Mouse (Mus musculus) heart, embryonic 16.5 days (tissue): ENCODE results near the gene Igfals. TPM values are rescaled to one million over a fixed set of nuclear protein-coding genes. Genes with fewer than 3 reads are reported as not detected.

ENCODE experiments used
- ATAC-seq: fragments of 200-750 bp; cut with Nextera tagmentation; replicated peaks from 2 replicates; pipeline ENCODE4 v1.8.0; 2017; ENCODE audit warnings: moderate number of reproducible peaks; ENCODE audit not compliant: insufficient read depth, low FRiP score; ENCODE audit errors: extremely low read depth
- H3K27ac ChIP-seq: fragments of 300-500 bp; sonication (generic); 2 replicates; pipeline ENCODE4 v1.5.1; 2014; ENCODE audit warnings: mild to moderate bottlenecking, low read length, control low read depth, moderate library complexity
- H3K27me3 ChIP-seq: fragments of 300-500 bp; sonication (generic); 2 replicates; pipeline ENCODE4 v1.6.1; 2014; ENCODE audit warnings: low read length, mixed read lengths; ENCODE audit not compliant: control insufficient read depth, insufficient read depth
- H3K36me3 ChIP-seq: fragments of 300-500 bp; sonication (generic); 2 replicates; pipeline ENCODE4 v1.6.1; 2014; ENCODE audit not compliant: control insufficient read depth, insufficient read depth
- H3K4me1 ChIP-seq: fragments of 300-500 bp; sonication (generic); 2 replicates; pipeline ENCODE4 v1.6.1; 2014; ENCODE audit warnings: low read length, mixed read lengths; ENCODE audit not compliant: control insufficient read depth, insufficient read depth
- H3K4me2 ChIP-seq: fragments of 300-500 bp; sonication (generic); 2 replicates; pipeline ENCODE4 v1.6.1; 2014; ENCODE audit warnings: low read depth, mild to moderate bottlenecking, control low read depth, low read length
- H3K4me3 ChIP-seq: fragments of 300-500 bp; sonication (generic); 2 replicates; pipeline ENCODE4 v1.5.1; 2014; ENCODE audit warnings: mild to moderate bottlenecking, control low read depth, low read length
- H3K9ac ChIP-seq: fragments of 300-500 bp; sonication (generic); 2 replicates; pipeline ENCODE4 v1.6.1; 2014; ENCODE audit warnings: low read length, control low read depth
- H3K9me3 ChIP-seq: fragments of 300-500 bp; sonication (generic); replicated peaks from 2 replicates; pipeline ENCODE4 v1.6.1; 2016; ENCODE audit warnings: low read length; ENCODE audit not compliant: control insufficient read depth
- WGBS: fragments of 180-500 bp; shearing (Covaris S2); extraction: QIAGEN DNeasy Blood & Tissue Kit; methylation state at CpG from one replicate; pipeline ENCODE4 v1.1.7; 2014; 5-methylcytosine and 5-hydroxymethylcytosine counted together
- polyA plus RNA-seq: library from polyadenylated mRNA; unstranded; fragments of >200 nt; fragmentation: Nextera tagmentation; extraction: Ambion mirVana; gene quantifications from 2 replicates; pipeline ENCODE4 v1.2.1, GENCODE M21; 2015

The Igfals gene
- polyA plus RNA-seq, 1 experiment from 2014 or later, result 0.70 TPM

GRCm38 (mm10) chr17:24856589-24856988 is 9.2 kb upstream of the Igfals start:
- peaks cover 19% of the 10 kb centered on the region for H3K36me3 ChIP-seq
- no peak for ATAC-seq
- H3K4me2 ChIP-seq, result no peak overlapping the region
- H3K27ac ChIP-seq, result no peak overlapping the region
- H3K9me3 ChIP-seq, result no peaks in the 10 kb centered on the region
- no peaks in the 10 kb centered on the region for H3K27me3 ChIP-seq
- H3K4me1 ChIP-seq, result no peaks in the 10 kb centered on the region
- H3K4me3 ChIP-seq, result no peak overlapping the region
- 86% methylated on average over 13 of the region's 13 CpGs for WGBS
- H3K9ac ChIP-seq, result no peak overlapping the region

DNA sequence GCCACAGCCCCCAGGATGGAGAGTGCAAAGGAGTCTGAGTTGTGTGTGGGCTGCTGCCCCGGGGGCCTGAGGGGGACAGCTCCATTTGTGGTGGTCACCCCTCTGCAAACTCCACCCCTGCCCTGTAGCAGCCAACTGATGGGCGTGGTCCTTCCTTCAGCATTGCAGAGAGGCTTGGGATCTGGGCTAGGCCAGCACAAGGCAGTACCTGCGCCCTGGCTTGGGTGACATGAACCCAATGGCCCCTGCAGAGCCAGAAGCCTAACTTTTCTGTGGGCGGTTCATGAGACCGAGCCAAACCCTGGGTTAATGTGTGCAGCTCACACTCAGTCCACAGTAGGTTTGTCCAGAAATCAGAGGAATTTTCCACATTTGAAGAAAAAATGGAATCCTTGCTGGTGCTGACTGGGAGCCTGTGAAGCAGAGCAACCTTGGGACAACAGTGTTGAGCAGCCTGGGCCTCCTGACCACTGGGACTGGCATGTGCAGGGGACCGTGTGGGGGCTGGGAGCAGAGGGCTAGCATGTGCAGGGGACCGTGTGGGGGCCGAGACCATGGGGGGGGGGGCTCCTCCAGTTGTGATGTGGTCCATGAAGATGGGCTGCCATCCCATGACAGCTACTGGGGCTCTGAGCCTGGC is 7.8 kb upstream of the Igfals start:
- no peak overlapping the region for H3K4me2 ChIP-seq
- ATAC-seq, result no peak
- no peak overlapping the region for H3K4me3 ChIP-seq
- H3K27me3 ChIP-seq, result no peaks in the 10 kb centered on the region
- H3K9ac ChIP-seq, result no peak overlapping the region
- no peaks in the 10 kb centered on the region for H3K9me3 ChIP-seq
- H3K27ac ChIP-seq, result no peak overlapping the region
- 86% methylated on average over 8 of the region's 8 CpGs for WGBS
- peaks cover 24% of the 10 kb centered on the region for H3K36me3 ChIP-seq
- no peaks in the 10 kb centered on the region for H3K4me1 ChIP-seq

DNA sequence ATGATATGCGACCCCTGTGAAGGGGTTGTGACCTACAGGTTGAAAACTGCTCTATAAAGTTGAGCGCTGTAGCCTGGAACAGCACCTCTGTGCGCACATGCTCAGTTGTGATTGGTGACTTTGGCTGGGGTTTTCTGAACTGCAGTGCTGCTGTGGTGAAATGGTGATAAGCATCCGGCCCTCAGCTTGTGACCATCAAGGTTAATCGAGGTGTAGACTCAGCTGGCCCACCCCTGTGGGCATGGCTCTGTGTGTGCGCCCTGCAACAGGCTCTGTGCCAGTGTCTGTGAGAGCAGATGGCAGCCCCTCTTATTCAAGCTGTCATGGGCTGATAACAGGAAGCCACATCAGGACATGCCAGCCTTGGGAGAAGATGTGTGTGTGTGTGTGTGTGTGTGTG is 6.8 kb upstream of the Igfals start:
- Histone ChIP-seq H3K4me1 (no peaks in the 10 kb centered on the region), H3K9me3 (no peaks in the 10 kb centered on the region), H3K27me3 (no peaks in the 10 kb centered on the region), H3K36me3 (peaks cover 21% of the 10 kb centered on the region), H3K9ac (no peak overlapping the region), H3K27ac (no peak overlapping the region), H3K4me2 (no peak overlapping the region), H3K4me3 (no peak overlapping the region)
- whole genome bisulfite sequencing, result 83% methylated on average over 6 of the region's 6 CpGs
- no peak for ATAC-seq

GRCm38 (mm10) chr17:24860076-24860475 is 5.7 kb upstream of the Igfals start:
- no peaks in the 10 kb centered on the region for H3K27me3 ChIP-seq
- H3K4me2 ChIP-seq, result no peak overlapping the region
- no peaks in the 10 kb centered on the region for H3K4me1 ChIP-seq
- no peak overlapping the region for H3K27ac ChIP-seq
- ATAC-seq, result no peak
- H3K36me3 ChIP-seq, result peaks cover 22% of the 10 kb centered on the region
- no peak overlapping the region for H3K9ac ChIP-seq
- H3K9me3 ChIP-seq, result no peaks in the 10 kb centered on the region
- WGBS, result 88% methylated on average over 8 of the region's 8 CpGs
- no peak overlapping the region for H3K4me3 ChIP-seq

GRCm38 (mm10) chr17:24861785-24862184 is 4.0 kb upstream of the Igfals start:
- Histone ChIP-seq H3K36me3 (peaks cover 23% of the 10 kb centered on the region), H3K27ac (no peak overlapping the region), H3K27me3 (no peaks in the 10 kb centered on the region), H3K4me3 (no peak overlapping the region), H3K9ac (no peak overlapping the region), H3K9me3 (no peaks in the 10 kb centered on the region), H3K4me2 (no peak overlapping the region), H3K4me1 (no peaks in the 10 kb centered on the region)
- no peak for ATAC-seq
- WGBS, result 84% methylated on average over 3 of the region's 3 CpGs

DNA sequence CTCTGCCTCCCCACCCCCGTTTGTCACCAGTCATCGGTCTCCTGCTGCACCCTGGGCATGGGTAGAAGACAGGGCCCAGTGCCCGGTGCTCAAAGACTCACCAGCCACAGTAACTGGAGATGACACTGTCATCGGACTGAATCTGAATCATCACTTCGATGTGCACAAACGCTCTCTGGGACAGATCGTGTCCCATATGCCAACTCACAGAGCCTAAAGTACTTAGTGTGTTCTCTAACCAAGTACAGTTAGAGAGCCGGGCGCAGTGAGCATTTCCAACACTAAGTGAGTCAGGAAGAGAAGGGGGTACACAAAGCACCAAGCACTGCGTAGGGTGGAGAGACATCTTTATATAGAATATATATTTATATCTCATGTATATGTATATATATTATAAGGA is 2.1 kb downstream of the Igfals start:
- peaks cover 6% of the 10 kb centered on the region; the same call in 1 of the 2 replicates for H3K36me3 ChIP-seq
- no peak for ATAC-seq
- no peak overlapping the region for H3K4me3 ChIP-seq
- no peak overlapping the region for H3K4me2 ChIP-seq
- WGBS, result 85% methylated on average over 10 of the region's 10 CpGs
- H3K9ac ChIP-seq, result no peak overlapping the region
- no peaks in the 10 kb centered on the region for H3K27me3 ChIP-seq
- no peaks in the 10 kb centered on the region for H3K9me3 ChIP-seq
- no peak overlapping the region for H3K27ac ChIP-seq
- no peaks in the 10 kb centered on the region for H3K4me1 ChIP-seq

DNA sequence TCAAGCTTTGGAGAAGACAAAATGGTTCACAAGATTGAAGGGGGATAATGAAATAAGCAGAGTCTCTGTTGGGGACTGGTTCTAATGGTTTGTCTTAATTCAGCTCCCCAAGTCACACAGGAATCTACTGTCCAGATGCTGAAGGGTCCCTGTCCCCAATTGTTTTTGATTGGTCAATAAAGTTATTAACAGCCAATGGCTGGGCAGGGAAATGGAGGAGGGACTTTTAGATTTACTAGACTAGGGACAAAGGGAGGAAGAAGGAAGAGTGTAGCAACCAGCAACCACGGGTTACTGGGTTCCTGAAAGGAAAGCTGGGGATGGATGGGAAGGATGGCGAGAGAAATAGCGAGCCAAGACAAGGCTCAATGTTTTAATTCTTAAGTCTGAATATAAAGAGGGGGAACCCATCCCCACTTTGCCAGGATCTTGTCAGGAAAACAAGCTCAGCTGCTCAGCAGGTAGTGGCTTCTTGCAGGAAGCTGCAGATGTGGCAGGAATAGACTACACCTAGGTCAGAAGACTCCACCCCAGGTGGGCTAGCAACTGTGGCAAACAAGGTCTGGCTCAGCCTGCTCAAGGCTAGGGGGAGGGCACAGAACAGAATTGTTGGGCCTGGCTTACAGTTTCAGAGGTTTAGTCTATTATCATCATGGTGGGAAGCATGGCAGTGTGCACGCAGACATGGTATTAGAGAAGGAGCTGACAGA is 8.1 kb downstream of the Igfals start:
- no peak overlapping the region for H3K27ac ChIP-seq
- 36% methylated on average over 4 of the region's 4 CpGs for WGBS
- no peaks in the 10 kb centered on the region for H3K9me3 ChIP-seq
- no peaks in the 10 kb centered on the region for H3K27me3 ChIP-seq
- no peak for ATAC-seq
- H3K4me2 ChIP-seq, result no peak overlapping the region
- H3K9ac ChIP-seq, result no peak overlapping the region
- no peaks in the 10 kb centered on the region for H3K4me1 ChIP-seq
- no peaks in the 10 kb centered on the region for H3K36me3 ChIP-seq
- no peak overlapping the region for H3K4me3 ChIP-seq

GRCm38 (mm10) chr17:24874405-24874745 is 8.6 kb downstream of the Igfals start:
- Histone ChIP-seq H3K9ac (no peak overlapping the region), H3K4me1 (no peaks in the 10 kb centered on the region), H3K36me3 (no peaks in the 10 kb centered on the region), H3K27ac (no peak overlapping the region), H3K27me3 (no peaks in the 10 kb centered on the region), H3K4me3 (no peak overlapping the region), H3K4me2 (no peak overlapping the region), H3K9me3 (no peaks in the 10 kb centered on the region)
- 35% methylated on average over 1 of the region's 1 CpGs for WGBS
- ATAC-seq, result no peak

DNA sequence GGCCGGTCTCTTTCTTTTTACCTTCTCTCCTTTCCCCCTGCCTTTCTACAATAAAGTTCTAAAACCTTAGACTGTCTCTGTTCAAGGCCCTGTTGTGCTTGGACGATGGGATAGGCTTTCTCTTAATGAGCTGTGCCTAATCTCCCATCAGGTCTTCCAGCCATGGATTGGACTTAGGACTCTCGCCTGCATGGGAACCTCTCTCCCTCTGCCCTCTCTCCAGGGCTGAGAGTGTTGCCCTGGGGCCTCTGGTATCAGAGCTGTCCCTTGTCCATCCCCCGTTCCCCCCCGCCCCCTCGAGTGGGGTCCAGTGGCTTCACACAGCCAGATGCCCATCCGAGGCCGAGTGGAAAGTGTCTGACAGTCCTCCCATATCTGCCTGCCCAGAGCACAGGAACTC is 9.2 kb downstream of the Igfals start:
- Histone ChIP-seq H3K36me3 (no peaks in the 10 kb centered on the region), H3K4me1 (no peaks in the 10 kb centered on the region), H3K4me3 (no peak overlapping the region), H3K27ac (no peak overlapping the region), H3K4me2 (no peak overlapping the region), H3K27me3 (no peaks in the 10 kb centered on the region), H3K9me3 (no peaks in the 10 kb centered on the region), H3K9ac (no peak overlapping the region)
- WGBS, result 66% methylated on average over 8 of the region's 8 CpGs
- no peak for ATAC-seq
